Mouse (Mus musculus) liver, embryonic 16.5 days (tissue): ENCODE measurements at regions not wholly inside any gene's neighbourhood (a gene's known extent, or its start where the extent isn't known, plus 50 kb on each side); places are given as distances from the start of the nearest gene placed in this dataset.

Experiments used
- ATAC-seq: fragments of 200-750 bp; cut with Nextera tagmentation; 2 replicates; pipeline ENCODE4 v1.8.0; 2017; ENCODE audit warnings: low read depth, mild to moderate bottlenecking, moderate number of reproducible peaks, moderate library complexity
- H3K27ac ChIP-seq: fragments of 300-500 bp; sonication (generic); 2 replicates; pipeline ENCODE4 v1.5.1; 2014; ENCODE audit warnings: mild to moderate bottlenecking, low read length
- H3K27me3 ChIP-seq: fragments of 300-500 bp; sonication (generic); 2 replicates; pipeline ENCODE4 v1.6.1; 2014; ENCODE audit warnings: low read depth, low read length, mixed read lengths; ENCODE audit not compliant: control insufficient read depth, insufficient read depth
- H3K36me3 ChIP-seq: fragments of 300-500 bp; sonication (generic); 2 replicates; pipeline ENCODE4 v1.6.1; 2014; ENCODE audit warnings: mild to moderate bottlenecking; ENCODE audit not compliant: control insufficient read depth, insufficient read depth
- H3K4me1 ChIP-seq: fragments of 300-500 bp; sonication (generic); 2 replicates; pipeline ENCODE4 v1.6.1; 2014; ENCODE audit warnings: low read depth, low read length, mixed read lengths; ENCODE audit not compliant: control insufficient read depth
- H3K4me2 ChIP-seq: fragments of 300-500 bp; sonication (generic); 2 replicates; pipeline ENCODE4 v1.6.1; 2014; ENCODE audit warnings: low read depth, low read length, mixed read lengths
- H3K4me3 ChIP-seq: fragments of 300-500 bp; sonication (generic); 2 replicates; pipeline ENCODE4 v1.5.1; 2014; ENCODE audit warnings: low read depth, mild to moderate bottlenecking, low read length
- H3K9ac ChIP-seq: fragments of 300-500 bp; sonication (generic); 2 replicates; pipeline ENCODE4 v1.6.1; 2014; ENCODE audit warnings: low read depth, low read length
- H3K9me3 ChIP-seq: fragments of 300-500 bp; sonication (generic); replicated peaks from 2 replicates; pipeline ENCODE4 v1.6.1; 2016; ENCODE audit warnings: low read length; ENCODE audit not compliant: control insufficient read depth
- WGBS: fragments of 180-500 bp; shearing (Covaris S2); extraction: QIAGEN DNeasy Blood & Tissue Kit; methylation state at CpG from one replicate; pipeline ENCODE4 v1.1.7; 2014; ENCODE audit not compliant: insufficient replicate concordance; 5-methylcytosine and 5-hydroxymethylcytosine counted together

GRCm38 (mm10) chr5:64468307-64468706, 312.2 kb downstream of the Tbc1d1 start:
- Histone ChIP-seq H3K4me1 (no peaks in the 10 kb centered on the region; the same call in 1 of the 2 replicates), H3K9ac (no peak overlapping the region), H3K36me3 (no peaks in the 10 kb centered on the region), H3K27ac (no peak overlapping the region), H3K27me3 (peaks cover 2% of the 10 kb centered on the region; the same call in 1 of the 2 replicates), H3K9me3 (no peaks in the 10 kb centered on the region), H3K4me2 (no peak overlapping the region), H3K4me3 (no peak overlapping the region)
- ATAC-seq, result no peak
- 65% methylated on average over 7 of the region's 7 CpGs for WGBS

GRCm38 (mm10) chr5:64472008-64472407, 315.9 kb downstream of the Tbc1d1 start:
- Histone ChIP-seq H3K36me3 (no peaks in the 10 kb centered on the region), H3K27me3 (no peaks in the 10 kb centered on the region), H3K9me3 (no peaks in the 10 kb centered on the region), H3K27ac (no peak overlapping the region), H3K4me2 (no peak overlapping the region), H3K9ac (no peak overlapping the region), H3K4me3 (no peak overlapping the region), H3K4me1 (no peaks in the 10 kb centered on the region)
- ATAC-seq, result no peak
- WGBS, result 34% methylated on average over 3 of the region's 3 CpGs

GRCm38 (mm10) chr5:64472415-64472814, 316.3 kb downstream of the Tbc1d1 start:
- H3K4me2 ChIP-seq, result no peak overlapping the region
- 48% methylated on average over 10 of the region's 10 CpGs for WGBS
- H3K27me3 ChIP-seq, result no peaks in the 10 kb centered on the region
- no peak overlapping the region for H3K9ac ChIP-seq
- H3K27ac ChIP-seq, result no peak overlapping the region
- no peaks in the 10 kb centered on the region for H3K4me1 ChIP-seq
- no peak overlapping the region for H3K4me3 ChIP-seq
- no peaks in the 10 kb centered on the region for H3K9me3 ChIP-seq
- no peak for ATAC-seq
- no peaks in the 10 kb centered on the region for H3K36me3 ChIP-seq

- WGBS, result 58% methylated on average over 1 of the region's 1 CpGs
- H3K4me3 ChIP-seq, result no peak overlapping the region
- no peak overlapping the region for H3K9ac ChIP-seq
- H3K27ac ChIP-seq, result no peak overlapping the region
- no peak for ATAC-seq
- no peak overlapping the region for H3K4me2 ChIP-seq
- no peaks in the 10 kb centered on the region for H3K4me1 ChIP-seq
- H3K36me3 ChIP-seq, result no peaks in the 10 kb centered on the region
- H3K9me3 ChIP-seq, result no peaks in the 10 kb centered on the region
- no peaks in the 10 kb centered on the region for H3K27me3 ChIP-seq
These were observed 318.8 kb downstream of the Tbc1d1 start for GRCm38 (mm10) chr5:64474868-64475267.

- Histone ChIP-seq H3K9ac (no peak overlapping the region), H3K4me1 (no peaks in the 10 kb centered on the region), H3K4me3 (no peak overlapping the region), H3K36me3 (no peaks in the 10 kb centered on the region), H3K4me2 (no peak overlapping the region), H3K27me3 (no peaks in the 10 kb centered on the region), H3K27ac (no peak overlapping the region), H3K9me3 (no peaks in the 10 kb centered on the region)
- WGBS, result 66% methylated on average over 8 of the region's 8 CpGs
- no peak for ATAC-seq
These were observed 319.8 kb downstream of the Tbc1d1 start for GRCm38 (mm10) chr5:64475736-64476519.

- WGBS, result 68% methylated on average over 11 of the region's 11 CpGs
- no peak overlapping the region for H3K27ac ChIP-seq
- H3K36me3 ChIP-seq, result no peaks in the 10 kb centered on the region
- no peak overlapping the region for H3K4me3 ChIP-seq
- no peak overlapping the region for H3K4me2 ChIP-seq
- H3K27me3 ChIP-seq, result no peaks in the 10 kb centered on the region
- H3K9me3 ChIP-seq, result no peaks in the 10 kb centered on the region
- H3K9ac ChIP-seq, result no peak overlapping the region
- ATAC-seq, result no peak
- H3K4me1 ChIP-seq, result no peaks in the 10 kb centered on the region
These were observed 320.7 kb downstream of the Tbc1d1 start for GRCm38 (mm10) chr5:64476641-64477369.

GRCm38 (mm10) chr5:64478143-64478542, 322.0 kb downstream of the Tbc1d1 start:
- WGBS, result 79% methylated on average over 13 of the region's 13 CpGs
- H3K4me2 ChIP-seq, result no peak overlapping the region
- no peak overlapping the region for H3K27ac ChIP-seq
- no peak overlapping the region for H3K9ac ChIP-seq
- no peaks in the 10 kb centered on the region for H3K9me3 ChIP-seq
- ATAC-seq, result no peak
- no peak overlapping the region for H3K4me3 ChIP-seq
- no peaks in the 10 kb centered on the region for H3K36me3 ChIP-seq
- H3K4me1 ChIP-seq, result no peaks in the 10 kb centered on the region
- H3K27me3 ChIP-seq, result no peaks in the 10 kb centered on the region

GRCm38 (mm10) chr5:64478599-64479214, 322.6 kb downstream of the Tbc1d1 start:
- no peak overlapping the region for H3K4me2 ChIP-seq
- WGBS, result 64% methylated on average over 10 of the region's 10 CpGs
- no peaks in the 10 kb centered on the region for H3K9me3 ChIP-seq
- ATAC-seq, result no peak
- no peaks in the 10 kb centered on the region for H3K4me1 ChIP-seq
- H3K4me3 ChIP-seq, result no peak overlapping the region
- H3K9ac ChIP-seq, result no peak overlapping the region
- H3K27me3 ChIP-seq, result no peaks in the 10 kb centered on the region
- H3K36me3 ChIP-seq, result no peaks in the 10 kb centered on the region
- H3K27ac ChIP-seq, result no peak overlapping the region

GRCm38 (mm10) chr5:64479315-64479714, 323.2 kb downstream of the Tbc1d1 start:
- Histone ChIP-seq H3K4me2 (no peak overlapping the region), H3K4me1 (no peaks in the 10 kb centered on the region), H3K36me3 (no peaks in the 10 kb centered on the region), H3K9me3 (no peaks in the 10 kb centered on the region), H3K9ac (no peak overlapping the region), H3K4me3 (no peak overlapping the region), H3K27me3 (no peaks in the 10 kb centered on the region), H3K27ac (no peak overlapping the region)
- ATAC-seq, result no peak
- 70% methylated on average over 8 of the region's 8 CpGs for WGBS
